Mouse (Mus musculus): Measurements from ENCODE around the gene Cyfip1.
"Not testable (repeated sequence)": the region's sequence is repeated elsewhere in the genome, so short reads cannot be mapped to it uniquely, and the experiment has no call there.

The Cyfip1 gene

GRCm38 (mm10) chr7:55865044-55865443, 23.5 kb downstream of the Cyfip1 start:
- in situ Hi-C loops (cut with MboI, MseI) = no loop called here

GRCm38 (mm10) chr7:55865750-55866416, 24.3 kb downstream of the Cyfip1 start:
- in situ Hi-C loops (cut with MboI, MseI) = no loop called here

- in situ Hi-C loops (cut with MboI, MseI) = no loop called here
These were observed 26.7 kb downstream of the Cyfip1 start for GRCm38 (mm10) chr7:55868247-55868646.

GRCm38 (mm10) chr7:55869220-55869619, 27.7 kb downstream of the Cyfip1 start:
- in situ Hi-C loops (cut with MboI, MseI) = no loop called here

- in situ Hi-C loops (cut with MboI, MseI) = no loop called here
These were observed 28.9 kb downstream of the Cyfip1 start for GRCm38 (mm10) chr7:55870340-55871020.

GRCm38 (mm10) chr7:55871476-55871875, 29.9 kb downstream of the Cyfip1 start:
- in situ Hi-C loops (cut with MboI, MseI) = no loop called here

- in situ Hi-C loops (cut with MboI, MseI) = no loop called here
These were observed 33.2 kb downstream of the Cyfip1 start for GRCm38 (mm10) chr7:55874703-55875102.

GRCm38 (mm10) chr7:55877721-55878120, 36.2 kb downstream of the Cyfip1 start:
- in situ Hi-C loops (cut with MboI, MseI) = no loop called here

- in situ Hi-C loops (cut with MboI, MseI) = no loop called here
These were observed 39.3 kb downstream of the Cyfip1 start for GRCm38 (mm10) chr7:55880882-55881281.

- in situ Hi-C loops (cut with MboI, MseI) = no loop called here
These were observed 47.1 kb downstream of the Cyfip1 start for GRCm38 (mm10) chr7:55888603-55889002.

GRCm38 (mm10) chr7:55889996-55890395, 48.5 kb downstream of the Cyfip1 start:
- in situ Hi-C loops (cut with MboI, MseI) = no loop called here

GRCm38 (mm10) chr7:55890731-55891130, 49.2 kb downstream of the Cyfip1 start:
- in situ Hi-C loops (cut with MboI, MseI) = no loop called here

GRCm38 (mm10) chr7:55891797-55892196, 50.3 kb downstream of the Cyfip1 start:
- in situ Hi-C loops (cut with MboI, MseI) = no loop called here

GRCm38 (mm10) chr7:55903766-55904165, 62.2 kb downstream of the Cyfip1 start:
- in situ Hi-C loops (cut with MboI, MseI) = no loop called here

- in situ Hi-C loops (cut with MboI, MseI) = no loop called here
These were observed 63.9 kb downstream of the Cyfip1 start for GRCm38 (mm10) chr7:55905449-55905848.

GRCm38 (mm10) chr7:55909519-55909918, 68.0 kb downstream of the Cyfip1 start:
- in situ Hi-C loops (cut with MboI, MseI) = no loop called here

- in situ Hi-C loops (cut with MboI, MseI) = no loop called here
These were observed 68.8 kb downstream of the Cyfip1 start for GRCm38 (mm10) chr7:55910356-55910755.

- in situ Hi-C loops (cut with MboI, MseI) = no loop called here
These were observed 69.8 kb downstream of the Cyfip1 start for GRCm38 (mm10) chr7:55911371-55911770.

- in situ Hi-C loops (cut with MboI, MseI) = no loop called here
These were observed 70.6 kb downstream of the Cyfip1 start for GRCm38 (mm10) chr7:55912118-55912517.

- in situ Hi-C loops (cut with MboI, MseI) = not testable (repeated sequence)
These were observed 76.8 kb downstream of the Cyfip1 start for GRCm38 (mm10) chr7:55918365-55918764.

- in situ Hi-C loops (cut with MboI, MseI) = no loop called here
These were observed 85.7 kb downstream of the Cyfip1 start for GRCm38 (mm10) chr7:55927262-55927661.

- in situ Hi-C loops (cut with MboI, MseI) = no loop called here
These were observed 87.1 kb downstream of the Cyfip1 start for GRCm38 (mm10) chr7:55928649-55929048.

GRCm38 (mm10) chr7:55935025-55935424, 93.5 kb downstream of the Cyfip1 start:
- in situ Hi-C loops (cut with MboI, MseI) = no loop called here
